15 mouse cellular contexts compared by ENCODE assay signal in genomic region chr17:79299925-79300324, GRCm38 (mm10).
"Had no signal": no experiment of that assay in that cellular context is flagged by ENCODE, and none has a peak within 500 bp of the region (broad histone marks: within the 10 kb centered on the region; RNA-seq: fewer than 3 reads in every experiment).

No protein-coding gene starts in this region.

- H3K9me3 ChIP-seq: limb, embryonic 12.5 days; liver, embryonic 13.5 days; midbrain, embryonic 13.5 days; stomach, embryonic 15.5 days had no signal

- H3K27me3 ChIP-seq: limb, embryonic 12.5 days; liver, embryonic 13.5 days; midbrain, embryonic 13.5 days; stomach, embryonic 15.5 days had no signal

- H3K27ac ChIP-seq: kidney, postnatal 0 days; limb, embryonic 12.5 days; liver, embryonic 13.5 days; midbrain, embryonic 13.5 days; stomach, embryonic 15.5 days had no signal

- H3K4me1 ChIP-seq: liver, embryonic 13.5 days; midbrain, embryonic 13.5 days; stomach, embryonic 15.5 days had no signal

- H3K36me3 ChIP-seq: limb, embryonic 12.5 days; liver, embryonic 13.5 days; midbrain, embryonic 13.5 days; stomach, embryonic 15.5 days had no signal

- H3K4me2 ChIP-seq: limb, embryonic 12.5 days; liver, embryonic 13.5 days; midbrain, embryonic 13.5 days; stomach, embryonic 15.5 days had no signal

- DNase-seq: kidney, adult 11 months; kidney, adult 9 months; kidney, postnatal 36 days; layer of hippocampus, adult 9-11 months; layer of hippocampus, postnatal 36 days; liver; liver, embryonic 13.5 days; liver, postnatal 0 days; right cerebral cortex, postnatal 14 days; thymus, adult 2 months; thymus, postnatal 25 days had no signal

- ATAC-seq: liver, postnatal 0 days; midbrain, embryonic 13.5 days had no signal

- H3K4me3 ChIP-seq: limb, embryonic 12.5 days; liver, embryonic 13.5 days; midbrain, embryonic 13.5 days; stomach, embryonic 15.5 days had no signal

- H3K9ac ChIP-seq: limb, embryonic 12.5 days; liver, embryonic 13.5 days; liver, postnatal 0 days; midbrain, embryonic 13.5 days; stomach, embryonic 15.5 days had no signal
